Mouse (Mus musculus) CD4-positive, CD25-positive, alpha-beta regulatory T cell, adult 2 months (primary cell): Measurements from ENCODE around the gene Epb41l4b.

Experiments used
- DNase-seq: peaks from one replicate; pipeline ENCODE4 v3.0.0-alpha.2; 2012; ENCODE audit warnings: low read depth, low spot score

The Epb41l4b gene

GRCm38 (mm10) chr4:57066936-57067335, 76.3 kb downstream of the Epb41l4b start:
- no peak for DNase-seq

DNA sequence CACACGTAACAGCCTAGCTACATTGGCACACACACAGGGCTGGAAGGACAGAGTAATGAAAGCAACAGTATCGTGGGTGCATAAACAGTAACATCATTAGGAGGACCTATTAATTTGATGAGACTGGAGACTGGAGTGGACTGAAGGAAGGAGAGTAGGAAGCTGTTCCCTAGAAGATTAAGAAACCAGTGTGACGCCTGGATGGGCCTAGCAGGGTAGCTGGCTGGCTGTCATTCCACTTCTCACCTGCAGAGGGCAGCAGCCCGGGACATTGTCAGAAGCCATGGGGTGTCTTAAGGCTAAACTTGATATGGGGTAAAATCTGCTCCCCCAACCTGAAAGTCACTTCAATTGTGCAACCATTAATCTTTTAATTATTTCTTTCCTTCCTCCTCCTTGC, 78.0 kb downstream of the Epb41l4b start:
- peak; percentile 79 for DNase-seq

GRCm38 (mm10) chr4:57064830-57065229, 78.4 kb downstream of the Epb41l4b start:
- no peak for DNase-seq

DNA sequence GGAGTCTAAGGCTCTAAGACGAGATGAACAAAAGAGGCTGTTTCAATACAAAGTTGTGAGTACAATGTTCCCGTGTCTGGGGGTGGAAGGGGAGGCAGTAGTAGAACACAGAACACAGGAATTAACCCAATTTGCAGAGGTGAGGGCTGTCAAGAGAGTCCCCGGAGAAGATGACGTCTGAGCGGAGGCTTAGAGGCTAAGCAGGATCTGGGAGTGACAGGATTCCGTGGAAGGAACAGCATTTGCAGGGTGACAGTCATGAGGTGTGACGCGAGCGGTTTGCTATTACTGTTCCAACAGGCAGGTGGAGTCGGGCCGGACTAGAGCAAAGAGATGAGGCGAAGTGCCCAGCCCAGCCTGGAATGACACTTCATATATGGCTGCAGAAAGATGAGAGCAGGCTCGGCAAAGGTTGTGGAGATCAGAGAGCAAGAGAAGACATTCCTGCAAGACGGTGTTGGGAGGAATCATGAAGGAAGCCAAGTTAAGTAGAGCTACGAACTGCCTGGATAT, 82.9 kb downstream of the Epb41l4b start:
- no peak for DNase-seq

GRCm38 (mm10) chr4:57058623-57059022, 84.6 kb downstream of the Epb41l4b start:
- no peak for DNase-seq

DNA sequence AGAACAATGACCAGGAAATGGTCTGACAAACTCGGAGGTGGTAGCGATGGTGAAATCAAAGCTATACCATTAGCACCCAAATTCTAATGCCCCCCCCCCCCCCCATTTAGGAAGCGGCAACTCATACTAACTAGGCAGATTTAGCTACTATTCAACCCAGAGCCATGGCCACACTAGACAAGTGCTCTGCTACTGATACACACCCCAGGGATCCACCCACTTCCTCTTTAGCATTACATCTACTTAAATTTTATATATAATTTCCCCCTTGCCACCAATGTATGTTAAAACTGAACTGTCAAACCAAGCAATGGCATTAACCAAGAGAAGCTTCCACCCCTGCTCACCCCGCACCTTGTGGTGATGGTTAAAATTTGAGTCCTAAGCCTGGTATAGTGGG, 85.6 kb downstream of the Epb41l4b start:
- DNase-seq, result no peak

GRCm38 (mm10) chr4:57055635-57056034, 87.6 kb downstream of the Epb41l4b start:
- no peak for DNase-seq

DNA sequence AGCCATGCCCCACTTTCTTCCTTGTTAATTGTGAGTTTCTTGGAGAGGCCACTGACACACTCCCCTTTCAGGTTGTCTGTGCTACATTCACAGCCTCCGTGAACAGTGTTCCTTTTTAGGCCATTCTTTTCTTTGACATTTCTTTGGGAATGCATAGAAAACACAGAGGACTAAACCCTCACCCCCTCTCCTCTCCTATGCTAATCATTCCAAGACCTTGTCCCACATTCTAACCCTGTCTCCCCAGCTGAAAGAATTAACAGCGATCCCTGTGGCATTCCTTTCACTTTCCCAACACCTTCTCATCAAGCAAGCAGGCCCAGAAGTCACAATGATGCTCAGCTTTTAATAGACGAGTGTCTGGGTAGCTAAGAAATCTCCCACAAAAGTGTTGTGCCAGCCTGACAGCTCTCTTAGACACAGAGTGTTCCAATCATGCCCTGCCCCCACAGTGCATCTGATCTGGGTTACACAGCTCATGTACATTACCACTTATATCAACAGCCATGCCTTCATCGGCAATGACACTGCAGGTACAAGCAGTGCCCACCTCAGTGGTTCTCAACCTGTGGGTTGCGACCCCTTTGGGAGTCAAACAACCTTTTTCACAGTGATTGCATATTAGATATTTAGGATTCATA, 93.8 kb downstream of the Epb41l4b start:
- no peak for DNase-seq

DNA sequence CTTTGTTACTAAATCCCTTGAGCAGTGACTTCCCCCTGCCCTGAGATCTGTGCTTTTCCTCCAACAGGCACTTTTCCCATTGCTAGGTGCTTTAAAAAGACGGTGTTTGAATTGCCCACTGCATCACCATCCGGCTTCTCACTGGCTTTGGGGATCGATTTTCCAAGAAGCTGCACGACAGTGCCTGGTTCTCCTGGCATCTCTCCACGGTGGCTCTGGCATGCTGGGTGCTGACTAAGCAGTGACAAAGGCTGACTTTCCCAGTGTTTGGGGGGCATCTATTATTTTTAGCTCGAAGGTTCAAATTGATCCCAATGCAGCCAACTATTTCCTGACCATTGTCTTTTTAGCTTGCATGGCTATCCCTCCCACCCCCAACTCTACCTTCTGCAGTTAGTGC, 94.7 kb downstream of the Epb41l4b start:
- no peak for DNase-seq

- no peak for DNase-seq
Observed at GRCm38 (mm10) chr4:57046160-57046571, 97.1 kb downstream of the Epb41l4b start.

DNA sequence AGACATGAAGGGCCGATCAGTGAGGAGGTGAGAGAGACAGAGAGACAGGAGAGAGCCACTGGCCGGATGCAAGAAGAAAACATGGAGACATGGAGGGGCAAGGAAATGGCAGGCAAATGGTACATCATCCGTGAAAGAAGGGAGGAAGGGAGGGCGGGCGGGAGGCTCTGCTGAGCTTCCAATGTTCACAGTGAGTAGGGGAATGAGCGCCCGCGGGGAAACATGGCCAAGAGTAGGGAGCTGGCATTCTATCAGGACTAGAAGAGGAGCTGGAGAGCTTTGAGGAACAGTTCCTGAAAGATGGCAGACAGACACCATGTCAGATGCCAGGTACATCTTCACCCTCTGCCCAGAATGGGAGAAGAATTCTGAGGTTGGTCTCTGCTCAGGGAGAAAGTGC, 99.6 kb downstream of the Epb41l4b start:
- DNase-seq, result no peak

GRCm38 (mm10) chr4:57041661-57042060, 101.6 kb downstream of the Epb41l4b start:
- DNase-seq, result no peak

- DNase-seq, result no peak
Observed at GRCm38 (mm10) chr4:57041211-57041610, 102.0 kb downstream of the Epb41l4b start.

GRCm38 (mm10) chr4:57040481-57040880, 102.8 kb downstream of the Epb41l4b start:
- no peak for DNase-seq

DNA sequence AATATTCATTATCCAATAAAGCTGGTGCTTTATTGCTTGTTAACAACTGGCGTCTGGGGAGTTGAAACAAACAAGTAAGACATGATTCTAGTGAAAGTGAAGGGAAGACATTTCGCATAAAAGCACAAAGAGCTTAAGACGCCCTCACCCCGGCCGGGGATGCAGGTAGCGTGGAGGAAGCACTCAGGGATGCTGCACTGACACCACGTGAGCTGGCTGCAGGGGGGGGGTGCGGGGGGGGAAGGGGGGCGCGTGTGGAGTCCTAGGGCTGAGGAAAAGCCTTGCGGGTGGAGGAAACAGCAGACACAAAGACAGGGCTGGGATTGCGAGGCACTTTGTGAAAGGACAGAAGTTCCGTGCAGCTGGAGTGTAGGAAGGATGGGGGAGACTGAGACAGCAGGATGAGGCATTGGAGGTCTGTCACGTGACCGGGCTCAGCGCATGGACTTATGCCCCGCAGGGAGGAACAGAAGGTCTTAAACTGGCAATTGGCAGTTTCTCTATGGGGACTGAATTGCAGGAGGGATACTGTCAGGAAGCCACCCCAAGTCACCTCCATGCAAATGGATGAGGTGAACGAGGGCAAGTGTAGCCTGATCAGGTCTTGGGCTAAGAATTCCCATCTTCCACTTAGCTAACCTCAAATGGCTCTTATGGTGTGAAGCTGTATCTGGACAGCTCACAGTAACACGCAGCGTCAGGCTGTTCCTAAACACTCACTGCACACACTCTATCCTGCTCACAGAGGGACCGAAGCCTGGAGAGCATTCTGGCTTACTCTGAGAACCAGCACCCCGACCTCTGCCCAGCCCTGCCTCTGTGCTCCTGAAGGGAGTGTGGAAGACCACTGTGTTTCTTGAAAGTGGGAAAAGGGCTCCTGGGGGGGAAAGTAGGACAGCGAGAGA, 103.9 kb downstream of the Epb41l4b start:
- DNase-seq, result peak; percentile 14

- no peak for DNase-seq
Observed at GRCm38 (mm10) chr4:57037554-57037953, 105.7 kb downstream of the Epb41l4b start.

DNA sequence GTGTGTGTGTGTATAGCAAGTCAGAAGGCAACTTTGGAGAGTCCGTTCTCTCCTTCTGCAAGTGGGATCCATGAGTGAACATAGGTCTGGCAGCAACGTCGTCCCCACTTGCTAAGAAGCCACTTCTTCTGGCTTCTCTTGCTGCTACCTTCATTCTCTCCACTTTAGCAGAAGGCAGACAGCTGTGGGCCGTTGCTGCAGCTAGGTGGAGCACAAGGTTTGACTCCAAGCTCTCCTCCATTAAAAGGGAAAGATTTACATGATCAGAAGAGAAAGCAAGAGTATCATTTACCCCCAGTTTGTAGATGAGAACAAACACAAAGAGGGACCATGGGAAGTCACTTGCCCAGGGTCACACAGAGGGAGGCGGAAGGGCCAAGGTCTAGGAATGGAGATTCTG, 109.1 kb downstream of the Epb41l4b start:
- DNase-seq, result no peak

- no peak for DNase-seq
Observed at GRCm38 (mm10) chr4:57031440-57031839, 111.8 kb downstream of the Epb41l4b start.

DNA sequence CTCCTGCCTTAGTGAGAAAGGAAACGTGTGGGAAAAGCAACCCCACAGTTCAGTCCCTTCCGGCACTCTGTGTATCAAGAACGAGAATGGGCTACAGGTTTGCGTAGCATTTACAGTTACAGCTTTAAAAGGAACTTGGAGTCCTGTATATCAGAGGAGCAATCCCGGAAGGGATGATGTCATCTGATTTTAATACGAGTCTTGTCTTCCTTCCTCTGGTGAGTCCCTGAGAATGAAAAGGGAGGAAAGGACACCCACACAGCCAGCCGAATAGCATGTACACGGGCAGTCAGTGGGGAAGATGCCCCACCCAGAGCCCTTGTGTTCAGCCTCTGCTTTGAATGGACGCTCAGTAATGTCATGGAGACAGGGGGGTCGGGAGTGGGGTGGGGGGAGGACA, 115.3 kb downstream of the Epb41l4b start:
- DNase-seq, result peak; percentile 40

DNA sequence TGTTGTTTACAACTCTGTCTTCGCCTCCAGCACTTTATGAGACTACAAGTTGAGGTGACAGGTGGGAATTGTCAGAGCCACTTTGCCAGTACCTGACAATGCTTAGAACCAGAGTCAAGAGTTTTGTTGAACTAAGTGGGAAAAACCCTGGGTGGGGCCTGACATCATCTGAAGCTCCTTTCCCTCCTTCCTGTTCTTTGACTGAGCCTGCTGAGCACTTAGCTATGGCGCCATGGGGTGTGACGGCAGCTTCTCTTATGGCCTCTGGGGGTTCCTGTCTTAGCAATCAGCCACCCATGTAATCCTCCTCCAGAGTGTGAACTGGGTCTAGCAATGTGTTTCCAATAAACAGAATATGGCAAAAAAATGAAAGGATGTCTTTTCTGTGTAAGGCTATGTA, 119.7 kb downstream of the Epb41l4b start:
- peak; percentile 14 for DNase-seq

DNA sequence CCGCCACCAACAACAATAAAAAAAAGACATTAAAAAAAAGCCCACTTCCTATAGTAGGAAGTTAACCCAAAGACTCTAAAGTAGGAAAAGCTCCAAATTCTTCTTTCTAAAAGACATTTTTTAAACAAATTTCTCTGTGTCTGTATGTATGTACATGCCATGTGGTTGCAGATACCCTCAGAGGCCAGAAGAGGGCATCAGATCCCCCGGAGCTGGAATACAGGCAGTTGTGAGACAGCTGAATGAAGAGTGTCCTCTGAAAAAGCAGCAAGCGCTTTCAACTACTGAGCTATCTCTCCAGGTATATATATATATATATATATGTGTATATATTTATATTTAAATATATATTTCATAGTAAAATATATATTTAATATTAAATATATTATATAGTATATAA, 121.9 kb downstream of the Epb41l4b start:
- DNase-seq, result peak; percentile 13

- DNase-seq, result peak; percentile 76
Observed at GRCm38 (mm10) chr4:57017229-57017628, 126.0 kb downstream of the Epb41l4b start.
